Mouse (Mus musculus) hindbrain, embryonic 10.5 days (tissue): ENCODE measurements around the gene Bckdhb. TPM values are rescaled to one million over a fixed set of nuclear protein-coding genes. Genes with fewer than 3 reads are reported as not detected.

Experiments
- DNase-seq: peaks from one replicate; pipeline ENCODE4 v3.0.0-alpha.2; 2017; ENCODE audit warnings: low spot score
- H3K27ac ChIP-seq: fragments of 300-500 bp; sonication (generic); 2 replicates; pipeline ENCODE4 v1.5.1; 2016; ENCODE audit warnings: mild to moderate bottlenecking, moderate library complexity
- H3K27me3 ChIP-seq: fragments of 300-500 bp; sonication (generic); 2 replicates; pipeline ENCODE4 v1.6.1; 2016; ENCODE audit warnings: mild to moderate bottlenecking; ENCODE audit not compliant: poor library complexity, insufficient read depth, severe bottlenecking
- H3K36me3 ChIP-seq: fragments of 300-500 bp; sonication (generic); 2 replicates; pipeline ENCODE4 v1.6.1; 2016; ENCODE audit warnings: mild to moderate bottlenecking, moderate library complexity
- H3K4me1 ChIP-seq: fragments of 300-500 bp; sonication (generic); replicated peaks from 2 replicates; pipeline ENCODE4 v1.6.1; 2016; ENCODE audit warnings: mild to moderate bottlenecking
- H3K4me3 ChIP-seq: fragments of 300-500 bp; sonication (generic); 2 replicates; pipeline ENCODE4 v1.5.1; 2016; ENCODE audit warnings: mild to moderate bottlenecking, moderate library complexity
- H3K9me3 ChIP-seq: fragments of 300-500 bp; sonication (generic); 2 replicates; pipeline ENCODE4 v1.6.1; 2016; ENCODE audit warnings: mild to moderate bottlenecking, moderate library complexity
- WGBS: fragments of 180-500 bp; shearing (Covaris S2); methylation state at CpG from one replicate; pipeline ENCODE4 v1.1.7; 2016; 5-methylcytosine and 5-hydroxymethylcytosine counted together
- polyA plus RNA-seq: library from polyadenylated mRNA; unstranded; fragments of >200 nt; fragmentation: Nextera tagmentation; extraction: Ambion mirVana; gene quantifications from 2 replicates; pipeline ENCODE4 v1.2.1, GENCODE M21; 2016

The Bckdhb gene
- polyA plus RNA-seq, 1 experiment from 2014 or later = 58.4 TPM

DNA sequence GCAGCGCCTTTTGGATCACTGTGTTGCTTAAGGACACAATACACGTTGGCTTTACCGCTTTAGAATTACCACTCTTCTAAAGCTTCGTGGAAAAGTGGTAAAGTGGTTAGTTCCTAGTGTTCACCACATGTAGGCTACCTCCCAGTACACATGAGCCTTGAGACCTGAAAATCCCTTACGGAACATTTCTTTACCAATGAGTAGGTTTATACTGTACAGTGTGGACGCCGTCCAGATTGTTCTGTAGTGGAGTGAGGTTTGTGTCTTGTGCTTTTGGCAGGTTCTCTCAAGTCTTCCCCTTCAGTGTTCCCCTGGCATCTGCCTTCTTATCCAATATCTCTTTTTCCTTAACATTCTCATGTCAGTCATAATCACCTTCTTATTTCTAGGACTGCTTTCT, 178.4 kb downstream of the Bckdhb start:
- 95% methylated on average over 7 of the region's 7 CpGs for WGBS
- Histone ChIP-seq H3K4me1 (no peaks in the 10 kb centered on the region), H3K9me3 (no peaks in the 10 kb centered on the region), H3K36me3 (no peaks in the 10 kb centered on the region), H3K4me3 (no peak overlapping the region), H3K27ac (no peak overlapping the region), H3K27me3 (no peaks in the 10 kb centered on the region)
- DNase-seq = no peak

DNA sequence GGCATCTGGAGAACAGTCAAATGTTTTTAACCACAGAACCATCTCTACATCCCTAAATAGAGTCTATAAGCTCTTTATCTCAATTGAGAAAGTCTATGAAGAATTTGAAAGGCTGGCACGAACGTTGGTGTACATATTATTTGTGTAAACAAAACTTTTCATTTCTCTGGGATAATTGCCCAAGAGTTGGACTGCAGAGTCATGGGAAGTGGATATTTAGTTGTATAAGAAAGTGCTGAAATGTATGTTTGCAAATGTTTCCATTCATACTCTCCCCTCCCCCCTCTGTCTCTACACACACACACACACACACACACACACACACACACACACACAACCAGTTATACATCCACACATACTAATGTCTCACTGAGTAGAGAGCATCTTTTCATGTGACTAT, 181.5 kb downstream of the Bckdhb start:
- WGBS = 89% methylated on average over 2 of the region's 2 CpGs
- H3K9me3 ChIP-seq = no peaks in the 10 kb centered on the region
- DNase-seq = no peak
- no peaks in the 10 kb centered on the region for H3K36me3 ChIP-seq
- H3K27me3 ChIP-seq = no peaks in the 10 kb centered on the region
- H3K27ac ChIP-seq = no peak overlapping the region
- peaks cover 26% of the 10 kb centered on the region for H3K4me1 ChIP-seq
- H3K4me3 ChIP-seq = no peak overlapping the region

DNA sequence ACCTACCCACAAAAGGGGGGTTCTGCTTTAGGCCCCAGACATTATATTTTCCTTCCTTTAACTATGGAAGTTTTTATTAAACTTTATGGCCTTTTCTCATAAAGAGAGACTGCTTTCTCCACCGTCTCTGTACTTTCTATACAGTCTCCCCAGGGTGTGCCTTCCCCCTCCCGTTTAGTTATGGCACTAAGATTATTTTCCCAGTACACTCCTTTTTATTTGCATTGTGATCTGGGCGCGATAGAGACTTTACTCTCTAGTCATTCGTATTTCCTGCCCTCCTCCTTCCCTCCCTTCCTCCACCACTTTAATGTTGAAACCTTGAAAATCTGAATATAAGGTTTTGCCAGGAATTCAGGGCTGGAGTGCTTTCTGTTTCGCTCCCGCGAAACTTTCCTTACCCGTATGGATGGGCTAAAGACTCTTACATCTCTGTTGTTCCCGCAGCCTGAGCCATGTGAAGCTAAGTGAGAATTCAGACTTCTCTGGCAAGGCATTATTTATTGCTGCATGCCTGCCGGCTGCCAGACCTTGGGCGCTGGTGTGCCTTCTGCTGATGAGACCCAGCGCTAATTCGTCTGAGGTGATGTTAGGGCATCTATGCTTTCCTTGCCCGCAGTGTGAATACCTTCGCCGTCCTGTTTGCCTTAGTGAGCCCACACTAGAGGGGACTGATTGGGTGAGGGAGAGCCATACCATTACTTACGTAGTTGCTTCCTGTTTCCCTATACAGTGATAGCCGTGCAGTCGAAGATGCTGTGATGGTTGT, 182.3 kb downstream of the Bckdhb start:
- no peak overlapping the region for H3K4me3 ChIP-seq
- H3K27me3 ChIP-seq = no peaks in the 10 kb centered on the region
- no peaks in the 10 kb centered on the region for H3K9me3 ChIP-seq
- WGBS = 88% methylated on average over 20 of the region's 20 CpGs
- H3K4me1 ChIP-seq = peaks cover 31% of the 10 kb centered on the region
- H3K27ac ChIP-seq = no peak overlapping the region
- no peak for DNase-seq
- H3K36me3 ChIP-seq = no peaks in the 10 kb centered on the region

DNA sequence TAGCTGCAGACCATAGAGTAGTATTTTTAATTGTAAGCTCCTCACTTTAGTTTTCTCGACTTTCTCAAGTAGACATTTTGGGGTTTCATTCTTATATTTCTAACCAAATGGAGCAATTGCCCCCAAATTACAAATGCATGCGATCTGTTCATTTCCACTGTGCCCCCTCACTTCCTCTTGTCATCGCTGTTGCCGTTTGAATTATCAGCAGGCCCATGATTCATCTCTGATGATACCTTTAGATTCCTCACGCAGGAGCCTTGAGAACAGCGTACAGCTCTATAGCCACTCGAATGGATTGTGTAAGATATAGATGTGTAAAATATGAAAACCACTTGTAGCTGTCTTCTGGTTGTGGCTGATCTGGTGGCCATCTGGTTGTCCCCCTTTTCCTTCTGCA, 183.6 kb downstream of the Bckdhb start:
- Histone ChIP-seq H3K4me1 (peaks cover 37% of the 10 kb centered on the region), H3K27me3 (no peaks in the 10 kb centered on the region), H3K27ac (no peak overlapping the region), H3K36me3 (no peaks in the 10 kb centered on the region), H3K4me3 (no peak overlapping the region), H3K9me3 (no peaks in the 10 kb centered on the region)
- 93% methylated on average over 7 of the region's 7 CpGs for WGBS
- DNase-seq = no peak

- Histone ChIP-seq H3K27me3 (no peaks in the 10 kb centered on the region), H3K27ac (no peak overlapping the region), H3K4me1 (peaks cover 37% of the 10 kb centered on the region), H3K9me3 (no peaks in the 10 kb centered on the region), H3K4me3 (no peak overlapping the region), H3K36me3 (no peaks in the 10 kb centered on the region)
- DNase-seq = peak; percentile 23
- 37% methylated on average over 6 of the region's 6 CpGs for WGBS
Observed at GRCm38 (mm10) chr9:84109777-84110478, 185.0 kb downstream of the Bckdhb start.

- no peaks in the 10 kb centered on the region for H3K36me3 ChIP-seq
- H3K27ac ChIP-seq = peak overlapping the region; percentile 73
- no peaks in the 10 kb centered on the region for H3K9me3 ChIP-seq
- 66% methylated on average over 11 of the region's 11 CpGs for WGBS
- no peak for DNase-seq
- H3K4me1 ChIP-seq = peaks cover 37% of the 10 kb centered on the region
- no peak overlapping the region for H3K4me3 ChIP-seq
- no peaks in the 10 kb centered on the region for H3K27me3 ChIP-seq
Observed at GRCm38 (mm10) chr9:84110616-84111015, 185.7 kb downstream of the Bckdhb start.

DNA sequence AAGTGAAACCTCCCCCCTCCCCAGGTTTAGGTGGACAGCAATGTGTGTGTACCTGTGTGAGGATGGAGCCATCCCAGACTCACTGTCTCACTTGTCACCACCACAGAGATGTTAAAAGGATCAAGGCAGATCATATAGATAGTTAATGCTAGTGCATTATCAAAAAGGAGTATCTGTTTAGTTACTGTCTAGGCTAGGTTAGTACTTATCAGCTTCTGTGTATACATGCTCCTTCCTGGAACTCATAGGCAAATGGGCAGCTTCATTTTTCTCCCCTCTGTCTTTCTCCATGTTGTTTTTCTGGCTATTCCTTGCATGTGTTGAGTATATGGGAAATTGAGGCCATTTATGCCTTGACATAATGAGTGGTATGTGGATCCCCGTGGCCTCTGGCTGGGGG, 187.4 kb downstream of the Bckdhb start:
- Histone ChIP-seq H3K4me3 (no peak overlapping the region), H3K27ac (no peak overlapping the region), H3K9me3 (no peaks in the 10 kb centered on the region), H3K36me3 (no peaks in the 10 kb centered on the region), H3K4me1 (peaks cover 37% of the 10 kb centered on the region), H3K27me3 (no peaks in the 10 kb centered on the region)
- WGBS = 66% methylated on average over 1 of the region's 1 CpGs
- no peak for DNase-seq

- Histone ChIP-seq H3K36me3 (no peaks in the 10 kb centered on the region), H3K27me3 (no peaks in the 10 kb centered on the region), H3K9me3 (no peaks in the 10 kb centered on the region), H3K27ac (no peak overlapping the region), H3K4me3 (no peak overlapping the region), H3K4me1 (peaks cover 37% of the 10 kb centered on the region)
- WGBS = 80% methylated on average over 12 of the region's 12 CpGs
- no peak for DNase-seq
Observed at GRCm38 (mm10) chr9:84112842-84113568, 188.1 kb downstream of the Bckdhb start.

- Histone ChIP-seq H3K27ac (peak overlapping the region; percentile 23; the same call in 1 of the 2 replicates), H3K27me3 (no peaks in the 10 kb centered on the region), H3K36me3 (no peaks in the 10 kb centered on the region), H3K4me3 (no peak overlapping the region), H3K4me1 (peaks cover 31% of the 10 kb centered on the region), H3K9me3 (no peaks in the 10 kb centered on the region)
- 65% methylated on average over 13 of the region's 13 CpGs for WGBS
- DNase-seq = no peak
Observed at GRCm38 (mm10) chr9:84114254-84114653, 189.3 kb downstream of the Bckdhb start.

DNA sequence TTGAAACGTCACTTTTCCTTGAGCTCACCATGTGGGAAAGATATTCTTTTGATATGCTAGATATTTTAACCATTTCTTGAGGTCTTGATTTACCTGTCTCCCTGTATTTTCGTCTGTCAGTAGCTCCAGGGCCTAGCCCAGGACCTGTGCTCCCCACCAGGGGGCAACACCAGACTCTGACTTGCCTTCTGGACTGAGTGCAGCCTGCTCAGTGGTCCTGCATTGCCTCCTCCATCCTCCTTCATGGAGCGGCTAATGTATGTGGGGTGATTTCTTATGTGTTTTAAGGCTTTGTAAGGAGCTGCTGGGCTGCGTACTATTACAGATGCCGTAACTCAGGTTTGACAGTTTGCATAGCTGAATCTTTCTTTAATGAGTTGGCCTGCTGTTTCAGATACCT, 192.4 kb downstream of the Bckdhb start:
- Histone ChIP-seq H3K4me3 (no peak overlapping the region), H3K4me1 (peaks cover 5% of the 10 kb centered on the region), H3K9me3 (no peaks in the 10 kb centered on the region), H3K36me3 (no peaks in the 10 kb centered on the region), H3K27ac (no peak overlapping the region), H3K27me3 (no peaks in the 10 kb centered on the region)
- DNase-seq = no peak
- WGBS = 77% methylated on average over 5 of the region's 5 CpGs

- Histone ChIP-seq H3K9me3 (0 out of 2 replicates have a peak, but pooled peaks cover 3% of the 10 kb centered on the region), H3K27ac (no peak overlapping the region), H3K4me1 (no peaks in the 10 kb centered on the region), H3K36me3 (no peaks in the 10 kb centered on the region), H3K4me3 (no peak overlapping the region), H3K27me3 (no peaks in the 10 kb centered on the region)
- WGBS = 96% methylated on average over 5 of the region's 5 CpGs
- DNase-seq = no peak
Observed at GRCm38 (mm10) chr9:84124996-84125395, 200.1 kb downstream of the Bckdhb start.

GRCm38 (mm10) chr9:84130338-84130737, 205.4 kb downstream of the Bckdhb start:
- Histone ChIP-seq H3K36me3 (no peaks in the 10 kb centered on the region), H3K9me3 (0 out of 2 replicates have a peak, but pooled peaks cover 3% of the 10 kb centered on the region), H3K4me3 (no peak overlapping the region), H3K4me1 (no peaks in the 10 kb centered on the region), H3K27me3 (no peaks in the 10 kb centered on the region), H3K27ac (no peak overlapping the region)
- WGBS = 89% methylated on average over 6 of the region's 6 CpGs
- DNase-seq = no peak

DNA sequence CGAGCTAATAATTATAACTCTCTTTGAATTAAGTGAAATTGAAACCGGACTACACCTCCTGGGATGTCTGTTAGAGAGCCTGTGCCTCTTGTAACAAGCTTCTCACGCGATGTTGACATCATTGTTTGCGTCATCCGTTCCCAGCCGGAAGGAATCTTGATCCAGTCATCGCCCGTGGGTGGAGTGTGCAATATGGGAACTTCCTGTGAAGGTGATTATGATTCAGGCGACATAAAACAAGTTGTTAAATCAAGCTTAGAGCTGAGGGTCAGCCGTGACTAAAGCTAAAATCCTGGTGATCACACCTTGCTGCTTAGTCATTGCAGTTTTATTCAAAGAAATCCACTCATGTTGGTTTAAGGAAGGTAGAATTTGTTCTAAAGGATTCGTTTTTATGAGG, 210.1 kb downstream of the Bckdhb start:
- no peak overlapping the region for H3K4me3 ChIP-seq
- H3K27me3 ChIP-seq = no peaks in the 10 kb centered on the region
- 93% methylated on average over 12 of the region's 12 CpGs for WGBS
- H3K36me3 ChIP-seq = no peaks in the 10 kb centered on the region
- H3K9me3 ChIP-seq = no peaks in the 10 kb centered on the region
- no peak for DNase-seq
- no peaks in the 10 kb centered on the region for H3K4me1 ChIP-seq
- no peak overlapping the region for H3K27ac ChIP-seq
